Mouse (Mus musculus): Measurements from ENCODE around the gene Klk4. TPM values are rescaled to one million over a fixed set of nuclear protein-coding genes. Genes with fewer than 3 reads are reported as not detected.

The Klk4 gene
- total RNA-seq, 4 experiments from 2014 or later = not detected

DNA sequence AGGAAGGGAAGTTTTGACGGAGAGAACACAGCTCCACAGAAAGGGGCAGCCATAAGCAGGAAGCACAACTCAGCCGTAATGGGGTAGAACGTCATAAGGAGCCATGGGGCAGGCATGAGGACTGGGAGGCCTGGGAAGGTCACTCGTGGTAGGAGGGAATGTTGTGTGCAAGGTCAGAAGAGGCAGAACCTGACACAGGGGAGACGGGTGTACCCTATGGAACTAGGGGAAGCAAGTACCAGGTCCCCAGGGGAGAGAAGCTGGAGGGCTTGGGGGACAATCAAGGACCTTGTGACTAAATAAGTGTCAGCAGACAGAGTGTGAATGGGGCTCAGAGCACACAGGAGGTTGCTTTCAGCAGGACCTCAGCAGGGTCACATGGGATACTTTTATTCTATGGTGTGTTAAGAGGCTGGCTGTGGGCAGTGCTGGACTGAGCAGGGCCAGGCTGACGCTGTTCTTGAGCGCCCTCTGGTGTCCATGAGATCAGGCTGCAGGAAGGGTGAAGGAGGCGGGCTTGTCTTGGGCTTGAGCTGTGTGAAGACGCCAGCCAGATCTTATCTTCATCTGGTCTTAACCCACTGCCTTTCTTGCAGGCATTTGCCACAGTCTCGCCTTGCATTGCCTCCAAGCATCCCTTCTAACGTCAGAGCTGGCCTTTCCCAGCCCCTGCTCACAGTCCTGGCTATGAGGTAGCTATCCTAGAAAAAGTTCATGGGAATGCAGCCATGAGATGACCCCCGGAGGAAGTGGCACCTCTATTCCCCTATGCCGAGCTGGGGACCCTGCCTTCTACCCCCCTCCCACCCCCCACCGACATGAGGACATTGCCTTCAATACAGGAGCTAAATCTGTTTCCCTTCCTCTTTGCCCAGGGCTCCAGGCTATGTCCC lies 38.8 kb downstream of the Klk4 start:
- DNase-seq (ENCODE audit: low spot score in 2 of 2) = peak; percentile 19 to 21

DNA sequence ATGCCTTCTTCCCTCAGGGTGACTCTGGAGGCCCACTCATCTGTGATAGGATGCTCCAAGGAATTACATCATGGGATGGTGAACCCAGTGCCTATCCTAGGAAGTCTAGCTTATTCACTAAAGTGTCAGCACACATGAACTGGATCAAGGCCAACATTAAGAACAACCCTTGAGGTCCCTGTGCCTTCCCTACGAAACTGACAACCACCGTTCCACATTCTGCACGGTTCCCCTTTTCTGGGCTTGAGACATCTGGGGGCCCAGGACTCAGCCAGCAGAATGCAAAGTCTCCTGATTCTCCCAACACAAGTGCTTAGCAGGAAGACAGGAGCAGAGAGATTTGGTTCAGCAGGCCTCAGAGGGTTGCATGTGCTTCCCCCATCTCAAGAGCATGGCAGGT lies 39.6 kb downstream of the Klk4 start:
- DNase-seq (ENCODE audit: low spot score in 2 of 2) = no peak

DNA sequence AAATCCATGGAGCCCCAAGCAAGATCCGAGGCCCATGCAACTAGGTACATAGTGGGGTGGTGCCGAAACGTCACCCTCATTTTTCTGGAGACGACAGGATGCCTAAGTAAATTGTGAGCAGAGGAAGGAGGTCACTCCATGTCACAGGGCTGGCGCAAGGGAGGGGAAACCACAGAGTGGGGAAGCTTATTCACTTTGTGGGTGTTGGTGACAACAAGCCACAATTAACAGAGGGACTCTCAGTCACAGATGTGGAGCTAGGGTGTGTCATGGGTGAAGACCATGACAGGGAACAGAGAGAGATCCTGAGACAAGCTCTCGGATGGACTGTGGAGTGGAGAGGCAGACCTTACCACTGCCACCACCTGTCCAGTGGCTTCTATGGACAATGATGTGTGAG lies 40.1 kb downstream of the Klk4 start:
- no peak for DNase-seq (ENCODE audit: low spot score in 2 of 2)

DNA sequence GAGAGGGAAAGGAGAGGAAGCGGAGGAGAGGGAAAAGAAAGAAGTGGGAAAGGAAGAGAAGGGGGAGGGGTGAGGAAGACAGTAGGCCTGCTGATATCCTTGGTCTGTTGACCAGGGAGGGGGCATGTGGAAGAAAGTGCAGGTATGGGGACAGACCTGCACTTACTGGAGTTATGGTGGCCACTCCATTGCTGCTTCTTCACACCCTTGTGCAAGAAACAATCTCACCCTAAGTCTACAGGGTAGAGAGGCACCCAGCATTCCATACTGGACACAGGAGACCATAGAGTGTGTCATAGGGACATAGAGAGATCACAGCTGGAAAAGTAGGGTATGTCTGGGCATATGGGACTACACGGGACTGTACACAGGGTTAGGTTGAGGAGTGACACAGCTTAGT lies 41.0 kb downstream of the Klk4 start:
- no peak for DNase-seq (ENCODE audit: low spot score in 2 of 2)

DNA sequence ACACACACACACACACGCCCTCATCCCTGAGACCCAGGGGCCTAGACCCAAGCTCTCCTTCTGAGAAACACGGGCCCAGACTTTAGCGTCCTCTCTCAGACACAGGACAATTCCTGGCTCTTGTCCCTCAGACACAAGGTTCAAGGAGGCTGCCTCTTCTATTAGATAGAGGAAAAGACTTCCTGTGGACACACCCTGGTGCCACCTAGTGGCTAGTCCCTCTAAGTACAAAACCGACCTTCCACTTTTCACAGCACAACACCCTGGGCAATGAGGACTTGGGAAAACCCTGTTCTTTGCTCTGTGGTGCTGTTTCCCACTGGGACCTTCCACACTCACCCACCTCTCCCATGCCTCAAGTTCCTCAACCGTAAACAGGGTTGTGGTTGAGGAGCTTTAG lies 45.0 kb downstream of the Klk4 start:
- no peak for DNase-seq (ENCODE audit: low spot score in 2 of 2)

DNA sequence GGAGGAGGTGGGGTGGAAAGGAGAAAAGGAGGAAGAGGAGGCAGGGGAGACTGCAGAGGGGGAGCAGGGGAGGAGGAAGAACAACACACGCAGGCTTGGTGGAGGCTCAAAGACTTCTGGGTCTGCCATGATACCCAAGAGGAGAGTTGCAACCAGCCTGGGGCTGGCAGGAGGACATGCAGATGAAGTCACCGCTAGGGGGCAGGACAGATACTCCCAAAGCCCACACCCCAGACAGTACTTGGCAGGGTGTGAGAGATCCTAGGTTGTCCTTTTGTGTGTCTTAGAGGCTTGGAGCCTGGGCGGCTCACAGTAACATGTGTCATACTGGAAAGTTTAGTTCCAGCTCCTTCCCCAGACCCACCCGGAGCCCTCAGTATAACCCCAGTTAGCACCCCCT lies 47.6 kb downstream of the Klk4 start:
- DNase-seq (ENCODE audit: low spot score in 2 of 2) = no peak

DNA sequence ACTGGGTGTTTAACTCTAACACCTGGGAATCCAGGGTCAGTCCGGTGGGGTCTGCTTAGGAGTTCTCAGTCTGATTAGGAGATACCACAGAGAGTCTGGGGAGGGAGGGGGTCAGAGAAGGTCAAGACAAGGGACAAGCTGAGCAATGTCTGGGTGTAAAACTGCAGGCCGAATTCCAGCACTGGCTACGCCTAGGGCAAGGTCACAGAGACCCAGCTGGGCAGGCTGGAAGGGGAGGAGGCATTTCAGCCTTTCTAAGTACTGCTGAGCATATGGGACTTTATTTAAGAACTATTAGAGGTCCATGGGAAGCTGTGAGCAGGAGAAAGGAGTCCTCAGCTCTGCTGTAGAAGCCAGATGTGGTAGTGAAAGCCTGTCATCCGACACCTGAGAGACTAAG lies 51.4 kb downstream of the Klk4 start:
- DNase-seq (ENCODE audit: low spot score in 2 of 2) = no peak

DNA sequence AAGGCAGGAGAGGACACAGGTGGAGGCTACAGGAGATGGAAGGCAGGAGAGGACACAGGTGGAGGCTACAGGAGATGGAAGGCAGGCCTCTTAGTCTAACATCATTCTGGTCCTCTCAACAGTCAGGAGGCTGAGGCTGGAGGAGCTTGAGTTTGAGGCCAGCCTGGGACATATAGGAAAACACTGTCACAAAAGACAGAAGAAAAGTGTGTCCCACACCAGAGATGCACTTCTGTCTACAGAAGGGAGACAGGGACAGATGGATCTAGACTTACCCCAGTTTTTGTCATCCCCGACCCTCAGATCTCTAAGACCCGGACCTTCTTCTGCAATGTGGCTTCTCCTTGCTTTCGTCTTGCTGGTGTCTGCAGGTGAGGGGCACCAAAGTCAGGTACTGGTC lies 52.5 kb downstream of the Klk4 start, which contains the start of gene Klk15:
Gene Klk15 (plus strand): TSS at position 301 of the 400 bp plus-strand sequence.
- DNase-seq (ENCODE audit: low spot score in 2 of 2) = no peak

DNA sequence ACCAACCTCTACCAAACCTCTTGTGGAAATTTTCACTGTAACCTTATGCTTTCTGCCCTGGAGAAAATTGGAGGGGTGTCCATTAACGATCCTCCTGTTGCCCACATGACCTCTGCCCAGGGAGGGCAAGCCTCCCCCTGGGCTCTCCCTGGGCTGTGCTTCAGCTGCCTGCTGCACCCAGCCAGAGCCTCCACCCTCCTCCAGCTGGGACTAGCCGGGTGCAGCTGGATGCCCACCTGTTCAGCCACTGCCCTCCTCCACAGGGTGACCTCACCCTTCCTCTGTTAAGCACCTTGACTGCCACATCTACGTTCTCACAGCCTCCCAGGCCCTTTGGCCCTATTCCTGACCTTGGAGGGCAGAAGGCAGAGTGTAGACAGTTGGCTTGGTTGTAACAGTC lies 53.8 kb downstream of the Klk4 start:
- no peak for DNase-seq (ENCODE audit: low spot score in 2 of 2)

Other genes starting within 250 kb of the Klk4 start
- gene Ceacam18, start 246.5 kb upstream of the Klk4 start, total RNA-seq (2022) = not detected
- under 1 TPM; 0.12 to 0.25 (median 0.16) TPM for gene Siglece, start 221.0 kb upstream of the Klk4 start, total RNA-seq (2022)
- 1 to 10 TPM; 2.1 to 3.2 (median 2.6) TPM for gene Ctu1, start 209.1 kb upstream of the Klk4 start, total RNA-seq (2022)
- under 1 TPM in 1 of 4 experiments, not detected in 3; 0.19 TPM for gene Klk14, start 190.7 kb upstream of the Klk4 start, total RNA-seq (2022)
- not detected for gene Klk13, start 168.6 kb upstream of the Klk4 start, total RNA-seq (2022)
- not detected for gene Klk12, start 112.3 kb upstream of the Klk4 start, total RNA-seq (2022)
- under 1 TPM in 1 of 4 experiments, not detected in 3; 0.40 TPM for gene Klk11, start 106.6 kb upstream of the Klk4 start, total RNA-seq (2022)
- under 1 TPM; 0.27 to 0.53 (median 0.31) TPM for gene Klk10, start 100.1 kb upstream of the Klk4 start, total RNA-seq (2022)
- gene Klk9, start 89.3 kb upstream of the Klk4 start, total RNA-seq (2022) = not detected
- gene Klk8, start 83.6 kb upstream of the Klk4 start, total RNA-seq (2022) = 1 to 10 TPM in 2 of 4 experiments, under 1 TPM in 2; 0.63 to 1.7 (median 0.95) TPM
- not detected for gene Klk7, start 69.9 kb upstream of the Klk4 start, total RNA-seq (2022)
- not detected for gene Klk6, start 56.7 kb upstream of the Klk4 start, total RNA-seq (2022)
- not detected for gene Klk5, start 39.2 kb upstream of the Klk4 start, total RNA-seq (2022)
- gene Klk15, start 52.6 kb downstream of the Klk4 start, total RNA-seq (2022) = not detected
- not detected for gene Klk1b8, start 69.5 kb downstream of the Klk4 start, total RNA-seq (2022)
- not detected for gene Klk1b1, start 85.6 kb downstream of the Klk4 start, total RNA-seq (2022)
- gene Klk1b9, start 94.9 kb downstream of the Klk4 start, total RNA-seq (2022) = not detected
- gene Klk1b11, start 114.7 kb downstream of the Klk4 start, total RNA-seq (2022) = not detected
- 1 to 10 TPM in 1 of 4 experiments, not detected in 3; 1.3 TPM for gene Klk1b26, start 131.0 kb downstream of the Klk4 start, total RNA-seq (2022)
- not detected for gene Klk1b27, start 171.1 kb downstream of the Klk4 start, total RNA-seq (2022)
- not detected for gene Klk1b21, start 221.2 kb downstream of the Klk4 start, total RNA-seq (2022)
- gene Klk1b22, start 231.5 kb downstream of the Klk4 start, total RNA-seq (2022) = not detected

All from gastrocnemius, adult 8-10 months (tissue).